Mouse (Mus musculus) forebrain, embryonic 14.5 days (tissue): ENCODE results near the gene Trpm3. TPM values are rescaled to one million over a fixed set of nuclear protein-coding genes. Genes with fewer than 3 reads are reported as not detected.

Experiments
- ATAC-seq: fragments of 200-750 bp; cut with Nextera tagmentation; 2 replicates; pipeline ENCODE4 v1.8.0; 2017; ENCODE audit warnings: mild to moderate bottlenecking, moderate library complexity
- DNase-seq: peaks from one replicate; pipeline ENCODE4 v3.0.0-alpha.2; 2015; ENCODE audit warnings: low spot score
- H3K27ac ChIP-seq: fragments of 300-500 bp; sonication (generic); 2 replicates; pipeline ENCODE4 v1.5.1; 2014; ENCODE audit warnings: low read depth, mild to moderate bottlenecking, control low read depth, low read length, moderate library complexity
- H3K27me3 ChIP-seq: fragments of 300-500 bp; sonication (generic); replicated peaks from 2 replicates; pipeline ENCODE4 v1.6.1; 2014; ENCODE audit warnings: low read length, control low read depth, mixed read lengths; ENCODE audit not compliant: control insufficient read depth, insufficient read depth
- H3K36me3 ChIP-seq: fragments of 300-500 bp; sonication (generic); 2 replicates; pipeline ENCODE4 v1.6.1; 2014; ENCODE audit warnings: low read length, control low read depth; ENCODE audit not compliant: control insufficient read depth, insufficient read depth
- H3K4me1 ChIP-seq: fragments of 300-500 bp; sonication (generic); 2 replicates; pipeline ENCODE4 v1.6.1; 2014; ENCODE audit warnings: antibody characterized with exemption, low read length, control low read depth; ENCODE audit not compliant: control insufficient read depth, insufficient read depth
- H3K4me2 ChIP-seq: fragments of 300-500 bp; sonication (generic); 2 replicates; pipeline ENCODE4 v1.6.1; 2014; ENCODE audit warnings: mild to moderate bottlenecking, control low read depth, low read length
- H3K4me3 ChIP-seq: fragments of 300-500 bp; sonication (generic); 2 replicates; pipeline ENCODE4 v1.5.1; 2014; ENCODE audit warnings: low read depth, low read length, control low read depth
- H3K9ac ChIP-seq: fragments of 300-500 bp; sonication (generic); 2 replicates; pipeline ENCODE4 v1.6.1; 2014; ENCODE audit warnings: mild to moderate bottlenecking, low read length, control low read depth, moderate library complexity
- H3K9me3 ChIP-seq: fragments of 300-500 bp; sonication (generic); replicated peaks from 2 replicates; pipeline ENCODE4 v1.6.1; 2016; ENCODE audit warnings: low read length, control low read depth, mixed read lengths; ENCODE audit not compliant: control insufficient read depth
- WGBS: fragments of 180-500 bp; shearing (Covaris S2); extraction: QIAGEN DNeasy Blood & Tissue Kit; methylation state at CpG from one replicate; pipeline ENCODE4 v1.1.7; 2014; 5-methylcytosine and 5-hydroxymethylcytosine counted together
- polyA plus RNA-seq: library from polyadenylated mRNA; unstranded; fragments of >200 nt; fragmentation: Nextera tagmentation; extraction: Ambion mirVana; gene quantifications from 2 replicates; pipeline ENCODE4 v1.2.1, GENCODE M21; 2014

Gene Trpm3
- polyA plus RNA-seq, 1 experiment from 2014 or later = 10.7 TPM

DNA sequence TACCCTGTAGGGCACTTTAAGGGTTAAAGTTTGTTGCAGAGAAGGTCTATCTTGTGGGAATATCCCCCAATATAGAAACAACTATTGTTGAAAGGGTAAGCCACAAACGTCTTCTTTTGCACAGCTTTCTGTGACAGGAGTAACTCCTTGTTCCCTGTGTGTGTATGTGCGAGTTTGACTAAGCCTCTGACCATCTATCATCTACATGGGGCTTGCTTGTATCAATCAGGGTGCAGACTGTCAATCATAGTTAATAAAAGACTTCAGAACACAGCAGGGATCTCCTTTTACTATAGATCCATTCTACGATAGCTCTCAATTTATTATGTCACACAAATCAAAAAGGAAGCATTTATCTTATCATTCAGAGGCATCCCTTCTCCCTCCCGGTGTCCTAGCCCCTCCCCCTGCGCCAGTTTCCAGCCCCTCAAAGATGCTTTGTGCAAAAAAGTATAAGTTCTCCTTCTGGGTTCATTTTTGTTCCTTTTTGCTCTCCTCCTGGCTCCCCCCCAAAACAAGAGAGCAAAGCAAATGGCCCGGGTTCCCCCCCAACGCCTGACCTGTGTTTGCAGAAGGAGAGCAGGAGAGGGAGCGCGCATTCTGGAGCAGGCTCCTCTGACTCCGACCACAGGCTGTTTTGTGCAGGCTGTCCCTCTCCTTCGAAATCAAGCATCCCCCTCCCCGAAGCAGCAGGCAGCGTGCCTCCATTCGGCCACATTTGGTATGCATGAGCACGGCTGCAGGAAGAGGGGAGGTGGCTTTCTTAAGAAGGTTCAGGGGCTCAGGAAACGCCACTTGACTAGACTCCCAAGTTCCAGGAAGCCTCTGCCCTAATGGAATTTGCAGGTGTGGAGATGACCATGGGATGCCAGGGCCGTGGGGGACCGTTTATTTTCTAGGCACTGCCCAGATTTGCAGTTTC lies 308.8 kb downstream of the Trpm3 start:
- peaks cover 5% of the 10 kb centered on the region; the same call in 1 of the 2 replicates for H3K27me3 ChIP-seq
- no peak overlapping the region for H3K27ac ChIP-seq
- peak overlapping the region; percentile 58 for H3K9ac ChIP-seq
- H3K9me3 ChIP-seq = no peaks in the 10 kb centered on the region
- ATAC-seq = peak; percentile 79
- H3K4me2 ChIP-seq = peak overlapping the region; percentile 79
- H3K36me3 ChIP-seq = no peaks in the 10 kb centered on the region
- 2% methylated on average over 18 of the region's 18 CpGs for WGBS
- peak; percentile 52 for DNase-seq
- peak overlapping the region; percentile 33 for H3K4me3 ChIP-seq
- H3K4me1 ChIP-seq = 0 out of 2 replicates have a peak, but pooled peaks cover 2% of the 10 kb centered on the region

DNA sequence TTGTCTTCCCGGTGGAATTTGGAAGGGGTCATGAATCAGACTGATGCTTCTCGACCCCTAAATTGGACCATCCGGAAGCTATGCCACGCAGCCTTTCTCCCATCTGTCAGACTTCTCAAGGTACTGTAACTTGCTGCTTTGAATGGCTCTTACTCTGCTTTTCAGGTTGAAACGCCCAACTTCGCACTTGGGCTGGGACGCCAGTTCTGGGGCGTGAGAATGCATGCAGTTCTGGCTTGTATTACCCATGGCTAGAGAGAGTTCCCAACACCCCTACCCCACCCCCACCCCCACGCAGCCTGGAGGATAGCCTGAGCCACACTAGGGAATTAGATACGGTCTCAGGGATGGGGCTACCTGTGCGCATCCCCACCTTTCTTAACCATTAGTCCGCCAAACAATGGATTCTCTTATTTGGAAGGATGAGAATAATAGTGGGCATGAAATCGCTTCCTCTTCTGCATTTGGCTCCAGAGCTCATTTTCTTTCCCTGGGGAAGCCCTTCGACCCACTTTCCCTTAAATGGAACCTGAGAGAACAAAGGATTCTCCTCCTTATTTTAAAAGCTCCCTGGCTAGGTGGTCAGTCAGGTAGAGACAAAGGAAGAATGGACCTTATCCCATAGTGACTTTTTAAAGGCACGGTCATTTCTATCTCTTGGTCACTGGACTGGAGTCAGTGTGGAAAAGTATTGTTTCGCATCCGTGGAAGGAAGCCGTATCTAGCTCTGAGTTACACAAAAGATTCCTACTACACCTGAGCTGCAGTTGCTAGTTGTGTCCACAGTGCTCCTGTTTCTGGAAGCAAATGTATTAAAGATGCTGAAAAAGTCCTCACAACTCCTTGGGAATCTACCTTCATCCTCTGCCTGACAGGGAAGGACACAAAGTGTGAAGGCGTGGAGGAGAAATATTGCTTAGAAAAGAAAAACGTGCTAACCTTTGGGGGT lies 309.8 kb downstream of the Trpm3 start:
- H3K4me3 ChIP-seq = peak overlapping the region; percentile 33
- 24% methylated on average over 20 of the region's 20 CpGs for WGBS
- peak overlapping the region; percentile 79 for H3K4me2 ChIP-seq
- ATAC-seq (peak; percentile 54), DNase-seq (peak; percentile 16)
- H3K9ac ChIP-seq = peak overlapping the region; percentile 58
- no peaks in the 10 kb centered on the region for H3K36me3 ChIP-seq
- no peaks in the 10 kb centered on the region for H3K9me3 ChIP-seq
- peaks cover 5% of the 10 kb centered on the region; the same call in 1 of the 2 replicates for H3K27me3 ChIP-seq
- H3K4me1 ChIP-seq = 0 out of 2 replicates have a peak, but pooled peaks cover 2% of the 10 kb centered on the region
- no peak overlapping the region for H3K27ac ChIP-seq

DNA sequence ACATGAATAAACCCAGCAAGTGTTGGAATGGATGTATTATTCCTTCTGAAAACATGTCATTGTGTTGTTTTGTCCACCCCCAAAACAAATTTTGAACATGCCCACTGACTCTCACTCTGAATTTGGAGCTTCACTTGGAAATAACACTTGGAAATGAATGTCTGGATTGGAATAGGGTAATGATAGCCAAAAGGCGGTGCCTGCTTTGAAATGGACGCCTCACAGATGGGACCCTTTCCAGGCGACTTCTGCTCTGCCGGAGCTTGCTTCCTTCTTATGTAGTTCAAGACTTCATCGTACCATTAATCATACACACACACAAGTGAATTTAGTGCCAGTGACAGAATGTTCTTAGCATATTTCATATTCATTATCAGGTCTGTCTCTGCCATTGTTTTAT lies 312.4 kb downstream of the Trpm3 start:
- Histone ChIP-seq H3K9me3 (no peaks in the 10 kb centered on the region), H3K4me3 (no peak overlapping the region), H3K36me3 (no peaks in the 10 kb centered on the region), H3K4me2 (no peak overlapping the region), H3K27me3 (peaks cover 5% of the 10 kb centered on the region; the same call in 1 of the 2 replicates), H3K27ac (no peak overlapping the region), H3K4me1 (0 out of 2 replicates have a peak, but pooled peaks cover 2% of the 10 kb centered on the region), H3K9ac (no peak overlapping the region)
- ATAC-seq (no peak), DNase-seq (no peak)
- 89% methylated on average over 5 of the region's 5 CpGs for WGBS

DNA sequence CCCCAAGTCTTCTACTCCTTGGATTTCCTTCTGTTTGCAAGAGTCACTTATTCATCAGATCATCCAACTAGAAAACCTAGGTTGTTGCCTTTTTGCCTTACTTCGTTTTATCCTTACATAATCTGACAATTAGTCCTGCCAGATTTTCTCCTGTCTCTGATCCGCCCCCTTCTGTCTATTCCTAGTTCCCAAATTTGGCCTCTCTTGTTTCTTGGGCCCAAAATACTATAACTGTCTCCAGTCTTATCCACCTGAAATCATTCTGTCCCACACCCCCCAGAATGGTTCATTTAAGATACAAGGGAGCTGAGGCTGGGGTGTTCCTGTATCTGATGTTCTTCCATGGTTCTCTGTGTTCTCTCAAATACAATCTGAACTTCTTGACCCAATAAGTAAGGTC lies 318.1 kb downstream of the Trpm3 start:
- Histone ChIP-seq H3K27me3 (no peaks in the 10 kb centered on the region), H3K9ac (no peak overlapping the region), H3K27ac (no peak overlapping the region), H3K36me3 (no peaks in the 10 kb centered on the region), H3K4me3 (no peak overlapping the region), H3K9me3 (no peaks in the 10 kb centered on the region), H3K4me2 (no peak overlapping the region), H3K4me1 (no peaks in the 10 kb centered on the region)
- no peak for ATAC-seq
- 84% methylated on average over 2 of the region's 2 CpGs for WGBS
- no peak for DNase-seq

DNA sequence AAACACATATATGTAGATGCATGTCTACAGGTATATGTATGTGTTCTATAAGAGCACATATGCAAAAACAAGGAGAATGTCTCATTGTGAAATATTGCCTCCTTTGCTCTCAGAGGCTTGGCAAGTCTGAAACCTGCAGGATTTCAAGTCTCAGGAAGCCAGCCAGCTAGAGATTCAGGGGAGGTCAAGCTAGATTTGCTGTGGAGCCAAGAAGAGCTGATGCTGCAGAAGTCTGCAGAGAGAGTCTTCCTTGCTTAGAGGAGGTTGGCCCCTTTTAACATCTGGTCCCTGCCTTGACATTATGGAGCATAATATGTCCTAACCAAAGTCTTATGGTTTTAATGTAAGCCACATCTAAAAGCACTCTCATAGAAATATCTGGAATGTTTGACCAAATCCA lies 323.2 kb downstream of the Trpm3 start:
- no peak overlapping the region for H3K4me2 ChIP-seq
- no peaks in the 10 kb centered on the region for H3K4me1 ChIP-seq
- DNase-seq (no peak), ATAC-seq (no peak)
- H3K27ac ChIP-seq = no peak overlapping the region
- no peak overlapping the region for H3K9ac ChIP-seq
- no peaks in the 10 kb centered on the region for H3K36me3 ChIP-seq
- no peak overlapping the region for H3K4me3 ChIP-seq
- no peaks in the 10 kb centered on the region for H3K9me3 ChIP-seq
- no peaks in the 10 kb centered on the region for H3K27me3 ChIP-seq

DNA sequence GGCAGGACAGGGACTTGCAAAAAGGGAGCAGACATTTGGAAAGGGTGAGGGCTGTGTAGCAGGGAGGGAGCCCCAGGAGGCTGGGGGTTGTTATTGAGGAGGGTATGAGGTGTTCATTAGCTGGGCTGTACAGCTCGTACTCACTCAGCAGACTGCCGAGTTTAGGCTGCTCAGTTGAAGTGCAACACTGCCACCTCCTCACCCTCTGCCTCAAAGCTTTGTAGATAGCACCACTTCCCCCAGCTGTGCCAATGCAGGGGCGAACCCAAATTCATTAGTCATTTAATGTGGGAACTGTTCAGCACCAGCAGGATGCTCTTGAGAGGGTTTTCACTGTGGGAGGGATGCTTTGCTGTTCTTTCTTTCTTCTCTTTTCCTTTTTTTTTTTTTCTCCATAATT lies 324.7 kb downstream of the Trpm3 start:
- Histone ChIP-seq H3K4me1 (no peaks in the 10 kb centered on the region), H3K9me3 (no peaks in the 10 kb centered on the region), H3K27ac (no peak overlapping the region), H3K4me3 (no peak overlapping the region), H3K4me2 (no peak overlapping the region), H3K27me3 (no peaks in the 10 kb centered on the region), H3K9ac (no peak overlapping the region), H3K36me3 (no peaks in the 10 kb centered on the region)
- WGBS = 51% methylated on average over 3 of the region's 3 CpGs
- ATAC-seq (no peak), DNase-seq (no peak)

DNA sequence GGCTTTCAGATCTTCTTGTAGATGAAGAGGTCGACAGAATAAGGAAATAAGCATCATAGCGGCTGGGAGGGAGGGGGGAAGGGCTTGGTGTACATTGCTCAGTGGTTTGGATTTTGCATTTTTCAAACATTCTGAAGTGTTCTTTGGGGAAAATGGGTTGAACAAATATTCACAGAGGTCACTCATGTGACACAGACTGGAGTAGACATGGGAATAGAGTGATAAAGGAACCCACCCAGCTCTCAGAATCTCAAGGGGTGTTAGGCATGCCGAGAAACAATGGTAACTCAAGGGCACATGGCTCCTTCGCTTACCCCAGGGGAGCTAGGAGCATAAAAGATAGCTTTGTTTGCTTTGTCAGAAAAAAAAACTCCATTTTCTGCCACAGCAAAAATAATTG lies 330.8 kb downstream of the Trpm3 start:
- ATAC-seq = no peak
- no peak overlapping the region for H3K27ac ChIP-seq
- DNase-seq = no peak
- H3K4me3 ChIP-seq = no peak overlapping the region
- no peak overlapping the region for H3K4me2 ChIP-seq
- no peaks in the 10 kb centered on the region for H3K36me3 ChIP-seq
- H3K27me3 ChIP-seq = no peaks in the 10 kb centered on the region
- H3K9ac ChIP-seq = no peak overlapping the region
- 63% methylated on average over 4 of the region's 4 CpGs for WGBS
- no peaks in the 10 kb centered on the region for H3K9me3 ChIP-seq
- no peaks in the 10 kb centered on the region for H3K4me1 ChIP-seq

DNA sequence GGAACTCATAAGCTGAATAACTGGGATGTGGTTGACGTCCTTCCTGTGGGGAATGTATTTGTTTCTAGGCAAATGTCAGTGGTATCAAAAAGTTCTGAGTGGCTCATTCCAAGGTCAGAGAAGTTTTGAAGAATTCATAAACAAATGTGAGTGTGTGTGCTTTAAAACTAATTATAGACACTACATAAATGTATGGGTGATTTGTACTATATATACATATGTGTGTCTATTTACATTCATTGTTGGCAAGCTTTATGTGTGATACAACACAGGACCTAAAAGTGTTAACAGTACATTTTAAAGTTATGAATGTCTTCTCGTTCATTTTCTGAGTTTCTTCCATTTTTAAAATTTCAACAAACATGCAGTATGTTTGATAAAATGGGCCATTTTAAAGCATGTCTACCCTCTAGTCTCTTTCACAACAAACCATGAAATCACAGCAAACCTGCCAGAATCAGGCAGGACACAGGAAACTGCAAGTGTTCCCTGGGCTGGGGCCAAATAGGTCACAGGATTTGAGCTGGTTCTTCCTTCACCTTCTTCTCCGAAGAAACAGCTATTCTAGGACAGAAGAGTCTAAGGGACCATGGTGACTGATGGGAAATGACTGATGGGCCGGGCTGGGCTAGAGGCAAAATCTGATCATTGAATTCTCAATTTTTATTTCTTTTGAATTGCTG lies 334.3 kb downstream of the Trpm3 start:
- DNase-seq (no peak), ATAC-seq (no peak)
- 86% methylated on average over 4 of the region's 4 CpGs for WGBS
- no peak overlapping the region for H3K27ac ChIP-seq
- H3K4me1 ChIP-seq = no peaks in the 10 kb centered on the region
- no peaks in the 10 kb centered on the region for H3K9me3 ChIP-seq
- no peaks in the 10 kb centered on the region for H3K27me3 ChIP-seq
- no peaks in the 10 kb centered on the region for H3K36me3 ChIP-seq
- H3K9ac ChIP-seq = no peak overlapping the region
- no peak overlapping the region for H3K4me2 ChIP-seq
- H3K4me3 ChIP-seq = no peak overlapping the region
